Mouse (Mus musculus) thymus, adult 2 months (tissue): ENCODE measurements around the gene Inhbc.
"Not testable (repeated sequence)": the region's sequence is repeated elsewhere in the genome, so short reads cannot be mapped to it uniquely, and the experiment has no call there.

Experiments used
- CTCF ChIP-seq: fragments of 200-500 bp; IDR thresholded peaks from 2 replicates; pipeline ENCODE4 v1.5.1; 2012; ENCODE audit warnings: mild to moderate bottlenecking, control low read depth, low read length, moderate library complexity, borderline replicate concordance; ENCODE audit not compliant: control insufficient read depth, poor library complexity, insufficient read depth; ENCODE audit errors: extremely low read depth
- POLR2A ChIP-seq: fragments of 200-500 bp; IDR thresholded peaks from 2 replicates; pipeline ENCODE4 v1.6.1; 2012; ENCODE audit warnings: mild to moderate bottlenecking, low read length, control low read depth, moderate library complexity; ENCODE audit not compliant: control insufficient read depth, poor library complexity, insufficient read depth; ENCODE audit errors: extremely low read depth

DNA sequence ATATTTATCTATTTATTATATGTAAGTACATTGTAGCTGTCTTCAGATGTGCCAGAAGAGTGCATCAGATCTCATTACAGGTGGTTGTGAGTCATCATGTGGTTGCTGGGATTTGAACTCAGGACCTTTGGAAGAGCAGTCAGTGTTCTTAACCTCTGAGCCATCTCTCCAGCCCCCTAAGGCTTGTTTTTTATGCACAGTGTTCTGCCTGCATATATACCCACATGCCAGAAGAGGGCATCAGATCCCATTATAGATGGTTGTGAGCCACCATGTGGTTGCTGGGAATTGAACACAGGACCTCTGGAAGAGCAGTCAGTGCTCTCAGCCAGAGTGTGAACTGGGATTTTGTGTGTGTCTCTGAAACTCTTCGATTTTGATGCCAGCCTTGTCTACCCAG is 55.3 kb downstream of the Inhbc start:
- not testable (repeated sequence) for TF ChIP-seq POLR2A, CTCF
